Mouse (Mus musculus): Measurements from ENCODE around the gene Hoxd8. TPM values are rescaled to one million over a fixed set of nuclear protein-coding genes. Genes with fewer than 3 reads are reported as not detected.

Gene Hoxd8
- total RNA-seq, 2 experiments from 2014 or later, result 0.22 to 0.76 TPM

DNA sequence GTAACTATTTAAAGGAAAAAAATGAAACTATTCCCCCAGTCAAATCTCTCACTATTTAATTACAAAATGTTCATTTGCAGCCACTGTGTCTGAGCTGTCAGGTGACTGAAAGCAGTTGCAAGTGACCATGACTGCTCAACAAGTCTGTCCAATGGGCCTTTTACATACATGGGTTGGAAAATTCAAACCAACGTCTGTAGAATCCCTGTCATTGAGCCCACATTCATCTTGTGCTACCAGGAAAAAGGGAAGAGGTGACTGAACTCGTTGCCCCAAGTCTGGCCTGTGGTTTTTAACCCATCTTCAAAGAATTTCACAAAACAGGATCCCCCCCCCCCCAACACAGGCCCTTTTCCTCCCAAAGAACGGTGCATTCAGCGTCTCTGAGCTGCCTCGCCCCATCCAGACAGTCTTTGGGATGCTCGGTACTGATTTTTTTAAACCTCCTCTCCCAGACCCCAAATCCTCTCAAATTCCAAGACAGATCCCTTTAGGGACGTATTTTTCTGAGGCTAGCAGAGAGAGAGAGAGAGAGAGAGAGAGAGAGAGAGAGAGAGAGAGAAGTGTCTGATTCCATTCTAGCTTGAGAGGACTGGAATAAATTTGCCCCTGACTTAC, 8.5 kb upstream of the Hoxd8 start:
- DNase-seq, result no peak
- intact Hi-C loops (cut with DNase I), result loop anchor here (10.0 kb wide), 1 partner anchor 1409 kb away; no protein-coding TSS in a partner anchor

DNA sequence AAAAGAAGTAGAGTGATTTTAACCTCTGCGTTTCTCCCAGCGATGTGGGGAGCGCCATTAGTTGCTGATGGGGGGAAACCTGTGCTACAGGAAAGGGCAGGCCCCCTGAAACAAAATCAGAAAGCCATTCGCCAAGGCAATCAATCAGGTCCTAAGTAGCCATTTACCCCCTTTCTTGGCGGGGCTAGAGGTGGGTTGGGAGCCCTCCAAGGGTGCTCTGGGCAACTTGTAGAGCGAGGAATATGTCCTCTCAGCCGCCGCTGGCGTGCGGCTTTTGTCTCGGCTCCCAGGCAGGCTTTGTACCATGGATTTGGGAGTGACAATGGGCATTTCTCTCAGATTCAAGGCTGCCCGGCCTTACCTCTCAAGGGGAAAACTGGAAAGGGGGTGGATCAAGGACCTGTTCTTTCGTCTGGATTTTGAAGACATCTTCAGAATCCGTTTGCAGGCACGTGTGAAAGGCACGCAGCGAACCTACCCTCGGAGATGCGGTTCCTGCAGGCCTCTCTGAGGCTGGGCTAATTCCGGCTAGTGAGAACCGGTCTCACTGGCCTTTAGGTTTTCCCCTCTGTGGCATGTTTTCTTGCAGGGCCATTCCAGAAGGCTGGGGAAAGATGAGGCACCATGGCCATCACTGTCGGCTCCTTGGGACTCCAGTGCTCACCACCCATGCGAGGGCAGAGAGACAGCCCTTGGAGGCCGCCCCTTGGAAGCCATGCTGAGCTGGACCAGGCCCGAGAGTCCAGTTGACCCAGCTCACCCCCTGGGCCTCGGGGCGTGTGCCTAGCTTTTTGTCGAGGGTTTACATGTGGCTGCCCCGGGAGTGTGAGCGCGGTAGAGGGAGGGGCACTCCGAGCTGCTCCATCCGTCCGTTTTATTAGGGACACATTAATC, 7.7 kb upstream of the Hoxd8 start:
- intact Hi-C loops (cut with DNase I), result loop anchor here (10.0 kb wide), 1 partner anchor 1408 kb away; no protein-coding TSS in a partner anchor
- DNase-seq, result no peak

DNA sequence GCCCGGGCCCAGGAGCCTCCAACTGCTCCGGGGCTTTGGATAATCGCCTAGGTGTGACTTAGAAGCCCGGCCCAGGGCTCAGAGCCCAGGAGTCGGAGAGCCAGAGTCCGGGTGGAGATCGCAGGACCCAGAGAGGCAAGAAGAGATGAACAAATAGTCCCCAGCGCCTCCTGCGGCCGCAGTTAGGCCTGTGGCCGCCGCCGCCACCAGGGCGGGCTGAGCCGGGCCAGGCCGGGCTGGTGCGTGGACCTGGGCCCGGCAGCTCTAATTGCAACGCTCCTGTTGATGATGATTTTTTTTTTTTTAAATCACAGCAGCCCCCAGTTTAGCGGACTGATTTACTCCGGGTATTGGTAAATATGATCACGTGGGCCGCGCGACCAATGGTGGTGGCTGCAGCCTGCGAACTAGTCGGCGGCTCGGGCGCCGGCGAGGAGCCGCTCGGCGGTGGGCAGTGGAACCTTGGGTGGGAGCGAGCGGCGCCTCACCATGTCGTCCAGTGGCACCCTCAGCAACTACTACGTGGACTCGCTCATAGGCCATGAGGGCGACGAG, 6.8 kb upstream of the Hoxd8 start, which contains the start of gene Hoxd9:
Hoxd9 (plus strand) TSS at position 161 of the 555 bp plus-strand sequence.
- intact Hi-C loops (cut with DNase I), result loop anchor here (10.0 kb wide), 1 partner anchor 1407 kb away; no protein-coding TSS in a partner anchor

DNA sequence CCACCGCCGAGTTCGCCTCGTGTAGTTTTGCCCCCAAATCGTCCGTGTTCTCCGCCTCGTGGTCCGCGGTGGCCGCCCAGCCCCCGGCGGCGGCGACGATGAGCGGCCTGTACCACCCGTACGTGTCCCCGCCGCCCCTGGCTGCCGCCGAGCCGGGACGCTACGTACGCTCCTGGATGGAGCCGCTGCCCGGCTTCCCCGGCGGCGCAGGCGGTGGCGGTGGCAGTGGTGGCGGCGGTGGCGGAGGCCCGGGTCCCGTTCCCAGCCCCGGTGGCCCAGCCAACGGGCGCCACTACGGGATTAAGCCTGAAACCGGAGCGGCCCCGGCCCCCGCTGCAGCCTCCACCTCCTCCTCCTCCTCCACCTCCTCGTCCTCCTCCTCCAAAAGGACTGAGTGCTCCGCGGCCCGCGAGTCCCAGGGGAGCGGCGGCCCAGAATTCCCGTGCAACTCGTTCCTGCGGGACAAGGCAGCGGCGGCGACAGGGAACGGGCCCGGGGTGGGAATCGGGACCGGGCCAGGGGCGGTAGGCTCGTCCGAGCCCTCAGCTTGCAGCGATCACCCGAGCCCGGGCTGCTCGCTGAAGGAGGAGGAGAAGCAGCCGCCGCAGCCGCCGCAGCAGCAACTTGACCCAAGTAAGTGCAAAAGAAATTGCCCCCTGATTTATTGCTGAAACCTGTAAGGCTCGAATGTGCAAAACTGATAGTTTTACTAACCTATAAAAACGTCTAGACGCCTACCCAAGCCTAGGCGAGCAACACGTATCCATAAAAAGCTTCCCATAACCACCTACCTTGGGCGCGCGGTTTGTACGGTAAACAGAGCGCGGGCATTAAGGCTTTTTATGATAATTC, 6.0 kb upstream of the Hoxd8 start:
- DNase-seq, result no peak
- intact Hi-C loops (cut with DNase I), result loop anchor here (10.0 kb wide), 1 partner anchor 1406 kb away; no protein-coding TSS in a partner anchor

More for the DNA sequence above, 6.8 kb upstream of the Hoxd8 start, which contains the start of gene Hoxd9:
- no peak for DNase-seq

DNA sequence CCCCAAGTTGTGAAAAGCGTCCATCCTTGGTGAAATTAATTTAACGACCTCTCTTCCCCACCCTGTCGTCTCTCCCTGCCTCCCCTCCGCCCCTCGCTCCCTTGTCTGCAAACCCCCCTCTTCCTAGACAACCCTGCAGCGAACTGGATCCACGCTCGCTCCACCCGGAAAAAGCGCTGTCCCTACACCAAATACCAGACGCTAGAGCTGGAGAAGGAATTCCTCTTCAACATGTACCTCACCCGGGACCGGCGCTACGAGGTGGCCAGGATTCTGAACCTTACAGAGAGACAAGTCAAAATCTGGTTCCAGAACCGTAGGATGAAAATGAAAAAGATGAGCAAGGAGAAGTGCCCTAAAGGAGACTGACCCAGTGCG, 5.4 kb upstream of the Hoxd8 start:
- no peak for DNase-seq
- intact Hi-C loops (cut with DNase I), result loop anchor here (10.0 kb wide), 1 partner anchor 1406 kb away; no protein-coding TSS in a partner anchor

DNA sequence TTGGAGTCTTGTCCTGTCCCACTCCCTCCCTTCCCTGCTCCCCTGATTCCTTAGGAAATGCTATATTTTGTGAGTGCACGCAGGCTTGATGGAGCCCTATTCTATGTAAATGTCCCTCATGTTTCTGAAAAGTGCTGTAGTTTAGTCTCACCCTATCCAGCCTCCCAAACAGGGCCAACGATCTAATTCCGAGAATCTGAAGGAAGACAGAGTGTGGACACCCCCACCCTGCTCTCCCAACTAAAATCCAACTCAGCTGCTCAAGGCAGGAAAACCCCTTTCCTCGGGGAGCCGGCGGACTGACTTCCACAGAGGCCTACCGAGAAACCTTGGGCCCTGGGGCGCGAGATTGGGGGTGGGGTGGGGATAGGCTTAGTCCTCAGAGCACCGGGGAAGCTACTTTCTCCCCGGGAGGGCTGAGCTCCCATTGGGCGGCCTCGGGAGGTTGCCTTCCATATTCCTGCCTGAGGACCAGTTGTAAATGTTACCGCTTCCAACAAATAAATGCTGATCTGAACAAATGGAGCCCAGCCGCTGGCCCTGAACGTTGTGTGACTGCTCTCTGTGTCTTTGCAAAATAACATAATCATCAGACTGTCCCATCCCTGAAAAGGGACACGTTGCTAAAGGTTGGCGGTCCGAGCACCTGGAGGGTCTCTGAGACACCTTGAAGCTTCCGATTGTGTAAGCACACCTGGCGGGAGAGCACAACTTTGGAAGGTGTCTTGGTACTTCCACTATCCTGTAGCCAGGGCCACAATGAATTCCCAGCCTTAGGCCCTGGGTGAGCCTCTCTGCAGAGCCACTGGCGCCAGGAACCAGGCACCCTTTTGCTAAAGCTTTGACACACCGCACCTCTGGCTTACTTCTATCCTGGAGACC, 4.5 kb upstream of the Hoxd8 start:
- DNase-seq, result no peak
- intact Hi-C loops (cut with DNase I), result loop anchor here (5.0 to 10.0 kb wide), 2 partner anchors 437 to 1405 kb away; no protein-coding TSS in a partner anchor

DNA sequence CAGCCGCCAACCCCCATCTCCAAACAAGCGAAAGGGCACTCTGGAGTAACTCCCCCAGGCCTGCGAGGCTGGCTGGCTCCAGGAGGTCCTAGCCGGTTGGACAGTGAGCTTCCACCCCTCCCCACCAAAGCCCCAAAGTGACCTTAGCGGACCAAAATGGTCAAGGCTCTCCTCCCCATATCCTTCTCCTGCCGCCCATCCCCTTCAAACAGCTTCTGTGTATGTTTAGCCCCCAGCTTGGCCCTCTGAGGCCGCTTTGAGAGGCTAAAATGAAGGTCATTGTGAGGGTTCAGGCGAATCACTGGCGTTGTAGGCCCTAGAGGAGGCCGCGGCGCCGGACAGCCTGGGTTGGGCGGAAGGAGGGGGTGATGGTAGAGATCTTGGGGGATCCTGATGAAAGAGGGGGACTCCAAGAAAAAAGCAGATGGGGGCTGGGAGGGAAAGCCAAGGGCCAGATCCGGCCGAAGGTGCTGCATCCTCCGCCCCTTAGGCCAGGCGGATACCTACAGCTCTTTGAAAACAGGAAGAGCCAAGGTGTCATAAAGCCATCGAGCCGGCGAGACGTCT, 3.8 kb upstream of the Hoxd8 start:
- DNase-seq, result no peak
- intact Hi-C loops (cut with DNase I), result loop anchor here (5.0 kb wide), 1 partner anchor 437 kb away; no protein-coding TSS in a partner anchor

DNA sequence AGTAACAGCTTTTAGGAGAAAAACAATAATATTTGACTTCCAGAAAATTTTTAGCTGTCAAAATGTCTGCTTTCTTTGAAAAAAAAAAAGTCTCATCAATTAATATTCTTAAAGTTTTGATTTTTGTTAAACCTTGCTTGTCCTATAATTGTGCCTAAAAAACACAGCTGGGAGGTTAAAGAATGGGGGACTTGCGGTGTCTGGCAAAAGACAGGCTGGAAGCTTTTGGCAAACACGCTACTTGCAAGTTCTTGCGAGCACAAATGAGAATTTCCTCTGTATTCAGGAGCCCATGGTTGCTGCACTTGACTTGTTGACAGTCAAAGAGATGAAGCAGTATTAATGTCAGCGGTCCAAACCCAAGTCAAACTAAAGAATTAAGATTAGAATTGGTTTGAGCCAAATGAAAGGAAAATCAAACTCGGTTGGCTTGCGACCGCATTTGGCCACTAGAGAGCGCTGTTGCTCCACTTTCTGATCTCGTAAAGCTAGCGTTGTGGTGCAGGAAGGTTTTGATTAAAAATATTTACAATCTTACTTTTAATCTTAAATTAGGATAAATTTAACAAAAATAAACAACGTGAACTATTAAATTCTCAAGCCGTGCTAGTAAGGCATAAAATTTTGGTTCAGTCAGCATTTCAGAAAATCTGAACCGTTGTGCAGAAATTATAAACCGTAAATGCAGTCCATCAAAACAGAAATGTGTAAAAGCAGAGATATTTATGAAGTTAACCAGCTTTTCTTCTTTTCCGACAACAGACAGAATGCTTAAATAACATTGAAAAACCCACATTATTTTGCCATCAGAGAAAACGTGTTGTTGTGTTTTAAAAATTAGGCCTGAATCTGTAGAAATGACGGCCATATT, 2.2 kb upstream of the Hoxd8 start:
- intact Hi-C loops (cut with DNase I), result loop anchor here (1.0 to 5.0 kb wide), 2 partner anchors 435 to 886 kb away; no protein-coding TSS in a partner anchor
- peak; percentile 79 for DNase-seq

DNA sequence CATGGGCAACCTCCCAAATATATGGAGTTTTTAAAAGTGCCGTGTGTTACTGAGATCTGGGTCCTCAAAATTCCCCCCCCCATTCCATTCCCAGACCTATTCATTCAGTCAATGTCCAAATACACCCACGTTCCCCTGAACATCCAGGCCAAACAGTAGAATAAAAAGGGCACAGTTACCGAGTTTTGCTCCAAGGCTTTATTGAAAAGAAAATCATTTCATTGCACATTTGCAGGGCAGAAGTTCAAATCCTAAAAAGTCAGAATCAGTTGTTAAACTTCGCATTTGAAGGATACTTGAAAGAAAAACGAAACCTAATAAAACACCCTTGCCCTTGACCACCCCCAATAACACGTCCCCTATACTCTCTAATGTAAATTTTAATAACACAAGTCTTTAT, 1.6 kb upstream of the Hoxd8 start:
- intact Hi-C loops (cut with DNase I), result loop anchor here (1.0 to 5.0 kb wide), 2 partner anchors 434 to 885 kb away; no protein-coding TSS in a partner anchor
- DNase-seq, result no peak

DNA sequence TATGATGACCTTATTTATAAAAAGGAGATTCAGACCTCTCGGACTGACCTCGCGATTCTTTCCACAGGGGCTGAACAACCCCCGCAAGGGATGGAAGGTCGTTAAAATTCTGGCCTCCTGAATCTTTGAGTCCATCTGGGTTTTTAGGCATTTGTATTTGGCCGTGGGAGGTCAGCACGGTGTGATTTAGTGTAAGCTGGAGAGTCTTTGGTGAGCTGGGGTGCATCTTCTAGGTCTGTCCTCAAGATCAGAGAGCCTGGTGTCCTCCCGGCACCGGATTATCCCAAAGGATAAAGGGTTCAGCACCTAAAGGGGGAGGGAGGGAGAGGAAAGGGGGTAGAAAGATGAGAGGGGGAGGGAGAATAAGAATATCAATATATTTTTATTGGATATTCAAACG, 1.1 kb upstream of the Hoxd8 start:
- intact Hi-C loops (cut with DNase I), result loop anchor here (5.0 kb wide), 1 partner anchor 434 kb away; no protein-coding TSS in a partner anchor
- no peak for DNase-seq

DNA sequence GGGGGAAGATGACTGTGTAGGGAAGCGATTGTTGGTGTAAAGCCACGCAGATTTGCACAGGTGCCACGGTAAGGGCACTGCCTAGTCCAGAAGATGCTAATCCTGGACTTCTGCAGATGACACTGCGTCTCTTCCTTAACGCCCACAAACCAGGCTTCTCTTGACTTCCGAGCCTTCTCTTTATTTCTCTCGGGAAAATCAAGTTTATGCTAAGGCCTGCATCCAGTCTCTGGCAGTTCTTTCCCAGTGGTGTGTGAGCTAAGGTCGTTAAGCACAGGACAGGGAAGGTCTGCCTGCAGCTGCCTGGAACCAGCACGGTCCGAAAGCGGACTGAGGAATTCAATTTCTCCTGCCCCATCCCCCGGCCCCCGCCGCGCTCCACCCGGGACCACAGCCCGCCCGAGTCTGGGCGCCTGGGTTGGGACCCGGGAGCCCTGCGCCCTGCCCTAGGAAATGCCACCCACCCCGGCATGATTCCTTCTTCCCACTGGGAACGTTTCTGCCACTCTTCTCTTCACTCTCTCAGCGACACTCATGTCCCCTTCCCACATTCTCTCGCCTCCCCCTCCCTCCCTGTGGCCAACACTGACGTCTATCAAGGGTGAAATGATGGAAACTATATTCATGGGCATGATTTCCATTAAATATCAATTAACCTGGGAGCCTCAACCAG, 559 bp upstream of the Hoxd8 start:
- intact Hi-C loops (cut with DNase I), result loop anchor here (5.0 kb wide), 1 partner anchor 433 kb away; no protein-coding TSS in a partner anchor
- DNase-seq, result no peak

DNA sequence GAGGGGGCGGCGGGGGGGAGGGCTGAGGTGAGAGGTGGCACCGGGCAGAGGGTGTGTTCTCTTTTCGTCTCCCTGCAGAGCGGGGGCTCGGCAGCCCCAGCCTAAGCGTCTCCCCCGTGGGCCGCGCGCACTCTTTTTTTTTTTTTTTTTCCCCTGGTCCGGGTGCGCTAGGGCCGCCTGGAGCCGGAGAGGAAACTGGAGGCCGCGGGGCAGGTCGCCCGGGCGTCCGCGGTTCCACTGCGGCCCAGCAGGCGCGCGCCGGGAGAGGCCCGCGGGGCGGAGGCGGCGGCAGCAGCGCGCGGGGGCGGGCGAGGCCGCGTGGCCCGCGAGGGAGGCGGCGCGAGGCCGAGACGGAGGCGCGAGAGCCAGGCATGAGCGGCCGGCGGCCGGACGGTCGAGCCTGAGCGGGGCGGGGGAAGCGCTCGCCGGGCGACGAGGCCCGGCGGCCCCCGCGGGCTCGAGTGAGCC, 618 bp downstream of the Hoxd8 start:
- no peak for DNase-seq
- intact Hi-C loops (cut with DNase I), result loop anchor here (5.0 kb wide), 1 partner anchor 432 kb away; no protein-coding TSS in a partner anchor

DNA sequence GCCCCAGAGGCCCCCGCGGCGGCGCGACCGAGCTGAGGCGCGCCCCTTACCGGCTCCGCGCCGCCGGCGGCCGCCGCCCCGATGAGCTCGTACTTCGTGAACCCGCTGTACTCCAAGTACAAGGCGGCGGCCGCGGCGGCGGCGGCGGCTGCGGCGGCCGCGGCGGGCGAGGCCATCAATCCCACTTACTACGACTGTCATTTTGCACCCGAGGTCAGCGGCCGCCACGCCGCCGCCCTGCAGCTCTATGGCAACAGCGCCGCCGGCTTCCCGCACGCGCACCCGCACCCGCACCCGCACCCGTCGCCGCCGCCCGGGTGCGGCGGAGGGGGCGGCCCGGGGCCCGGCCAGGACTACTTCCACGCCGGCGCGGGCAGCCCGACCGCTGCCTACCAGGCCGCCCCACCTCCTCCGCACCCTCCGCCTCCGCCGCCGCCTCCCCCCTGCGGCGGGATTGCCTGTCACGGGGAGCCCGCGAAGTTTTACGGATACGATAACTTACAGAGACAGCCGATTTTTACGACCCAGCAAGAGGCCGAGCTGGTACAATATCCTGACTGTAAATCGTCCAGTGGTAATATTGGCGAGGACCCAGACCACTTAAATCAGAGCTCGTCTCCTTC, 1.2 kb downstream of the Hoxd8 start:
- no peak for DNase-seq
- intact Hi-C loops (cut with DNase I), result no loop called here

DNA sequence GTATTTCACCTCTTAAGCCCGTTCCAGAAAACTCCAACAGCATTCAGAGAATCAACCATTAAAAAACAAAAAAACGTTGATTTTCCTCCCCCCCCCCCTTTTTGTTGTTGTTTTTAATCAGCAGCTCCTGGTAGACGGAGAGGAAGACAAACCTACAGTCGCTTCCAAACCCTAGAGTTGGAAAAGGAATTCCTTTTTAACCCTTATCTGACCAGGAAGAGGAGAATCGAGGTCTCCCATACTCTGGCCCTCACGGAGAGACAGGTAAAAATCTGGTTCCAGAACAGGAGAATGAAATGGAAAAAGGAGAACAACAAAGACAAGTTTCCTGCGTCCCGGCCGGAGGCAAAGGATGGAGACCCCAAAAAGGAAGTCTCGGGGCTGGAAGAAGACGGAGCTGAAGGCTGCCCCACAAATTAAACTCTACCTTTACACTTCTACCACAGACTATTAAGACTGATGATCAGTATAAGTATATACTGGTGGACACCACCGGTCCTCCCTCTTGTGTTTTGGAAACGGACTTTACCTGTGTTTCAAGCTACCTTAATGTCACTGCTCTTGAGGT, 2.1 kb downstream of the Hoxd8 start:
- intact Hi-C loops (cut with DNase I), result no loop called here

DNA sequence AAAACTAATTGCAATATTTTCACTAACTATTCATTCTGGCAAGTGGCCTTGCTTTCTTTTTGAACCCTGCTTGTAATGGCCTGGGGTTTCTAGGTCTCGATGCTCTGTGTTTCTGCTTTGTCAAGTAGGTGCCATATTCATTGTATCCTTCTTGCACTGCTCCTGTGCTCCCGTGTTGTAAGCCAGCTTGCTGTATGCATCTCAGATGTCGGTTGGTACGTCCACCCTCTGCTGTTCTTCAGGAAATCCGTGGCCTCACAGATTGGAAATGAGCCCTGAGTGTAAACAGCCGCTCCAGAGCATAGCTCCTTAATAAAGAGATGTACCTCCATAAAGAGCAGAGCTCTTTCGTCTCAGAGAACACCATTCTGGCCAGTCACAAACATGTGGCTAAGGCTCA, 3.2 kb downstream of the Hoxd8 start:
- intact Hi-C loops (cut with DNase I), result no loop called here

More for the DNA sequence above, 2.1 kb downstream of the Hoxd8 start:
- no peak for DNase-seq

DNA sequence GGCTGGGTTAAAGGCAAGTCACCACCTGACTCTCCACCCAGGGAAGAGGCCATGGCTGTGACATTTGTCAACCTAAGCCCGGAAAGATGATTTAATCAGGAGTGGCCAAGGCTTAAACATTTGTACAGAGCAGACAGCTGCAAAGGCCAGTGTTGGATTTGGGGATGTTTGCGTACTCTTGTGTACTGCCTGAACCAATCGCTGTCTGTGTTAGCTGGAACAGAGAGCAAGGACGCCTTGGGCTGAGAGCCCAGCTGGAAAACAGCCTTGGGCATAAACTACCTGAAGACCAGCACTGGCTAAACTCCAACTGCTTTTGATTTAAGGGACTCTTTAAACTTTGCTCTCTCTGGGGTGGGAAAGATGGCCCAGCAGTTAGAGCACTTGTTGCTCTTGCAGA, 4.3 kb downstream of the Hoxd8 start:
- intact Hi-C loops (cut with DNase I), result no loop called here
- no peak for DNase-seq

More for the DNA sequence above, 3.2 kb downstream of the Hoxd8 start:
- no peak for DNase-seq

All from left cerebral cortex, postnatal 4 days (tissue).